Mouse (Mus musculus): ENCODE measurements at regions not wholly inside any gene's neighbourhood (a gene's known extent, or its start where the extent isn't known, plus 50 kb on each side); places are given as distances from the start of the nearest gene placed in this dataset.

GRCm38 (mm10) chr15:97491796-97492195, 213.8 kb downstream of the Rpap3 start:
- TF ChIP-seq POLR2A (IDR thresholded peaks at IDR 0.05; ENCODE audit: insufficient read depth, low read length): no peak
- no peak for TF ChIP-seq CTCF (IDR thresholded peaks at IDR 0.05; ENCODE audit: low read depth, low read length)
- no peak for TF ChIP-seq EP300 (IDR thresholded peaks at IDR 0.05; ENCODE audit: insufficient read depth, low read depth, low read length)

Data from ES-Bruce4 (cell line).